Mouse (Mus musculus) heart, postnatal 0 days (tissue): ENCODE data around the gene Gstm1.

Experiments
- CTCF ChIP-seq: IDR thresholded peaks from 2 replicates; pipeline ENCODE4 v1.5.1; 2016; ENCODE audit warnings: antibody characterized with exemption, control low read depth, low read depth
- EP300 ChIP-seq: IDR thresholded peaks from 2 replicates; pipeline ENCODE4 v1.6.1; 2016; ENCODE audit warnings: antibody characterized with exemption, low read depth

- TF ChIP-seq CTCF (no peak), EP300 (no peak)
Measured at GRCm38 (mm10) chr3:108065551-108065950, 47.8 kb upstream of the Gstm1 start.
